Mouse (Mus musculus) gastrocnemius, postnatal 14 days (tissue): ENCODE measurements around the gene B3glct. TPM values are rescaled to one million over a fixed set of nuclear protein-coding genes. Genes with fewer than 3 reads are reported as not detected.

ENCODE experiments used
- DNase-seq: peaks from one replicate; pipeline ENCODE4 v3.0.0; 2021; ENCODE audit warnings: mixed read lengths
- intact Hi-C: fragments of 180-260 bp; cut with DNase I; formaldehyde crosslinking; loops from one replicate; pipeline ENCODE4 v1.15.1; 2025; ENCODE audit warnings: low total_unique reads
- total RNA-seq, 2 experiments: library from RNA; stranded (reverse); gene quantifications; 2 replicates each; pipeline ENCODE4 v1.2.3; 2021

The B3glct gene
- total RNA-seq, 2 experiments from 2014 or later, result 5.2 to 5.5 TPM

- intact Hi-C loops, result no loop called here
- DNase-seq, result no peak
Observed at GRCm38 (mm10) chr5:149740145-149740544, 62.1 kb downstream of the B3glct start.

DNA sequence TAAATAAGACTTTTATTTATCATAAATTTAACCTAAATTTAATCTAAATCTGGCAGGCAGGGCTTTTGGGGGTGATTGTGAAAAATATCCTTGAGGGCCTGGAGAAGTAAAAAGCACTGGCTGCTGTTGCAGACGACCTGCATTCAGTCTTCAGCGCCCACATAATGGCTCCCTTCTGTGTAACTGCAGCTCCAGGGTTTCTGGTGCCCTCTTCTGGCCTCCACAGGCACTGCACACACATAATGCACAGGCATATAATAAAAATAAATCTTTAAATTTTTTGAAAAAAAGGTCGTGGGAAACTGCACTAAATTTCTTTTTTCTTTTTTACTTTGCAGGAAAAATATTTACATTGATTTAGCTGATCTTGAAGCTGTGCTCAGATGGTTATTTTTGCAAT lies 62.7 kb downstream of the B3glct start:
- DNase-seq, result no peak
- intact Hi-C loops, result no loop called here

DNA sequence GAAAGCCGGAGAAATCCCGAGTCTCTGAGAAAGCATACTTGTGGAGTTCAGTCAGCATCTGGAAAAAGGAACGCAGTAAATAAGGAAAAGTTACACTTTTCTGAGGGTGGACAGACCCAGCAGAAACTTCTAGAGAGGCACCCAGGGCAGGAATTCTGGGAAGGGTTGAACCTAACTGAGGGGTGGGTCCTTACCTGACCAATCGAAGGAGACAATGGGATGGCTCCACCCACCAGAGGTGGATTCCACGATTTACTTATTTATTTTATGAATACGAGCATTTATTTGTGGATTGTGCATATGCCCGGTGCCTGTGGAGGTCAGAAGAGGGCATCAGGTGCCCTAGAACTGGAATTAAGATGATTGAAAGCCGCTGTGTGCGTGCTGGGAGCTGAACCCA lies 64.3 kb downstream of the B3glct start:
- intact Hi-C loops, result no loop called here
- DNase-seq, result no peak

DNA sequence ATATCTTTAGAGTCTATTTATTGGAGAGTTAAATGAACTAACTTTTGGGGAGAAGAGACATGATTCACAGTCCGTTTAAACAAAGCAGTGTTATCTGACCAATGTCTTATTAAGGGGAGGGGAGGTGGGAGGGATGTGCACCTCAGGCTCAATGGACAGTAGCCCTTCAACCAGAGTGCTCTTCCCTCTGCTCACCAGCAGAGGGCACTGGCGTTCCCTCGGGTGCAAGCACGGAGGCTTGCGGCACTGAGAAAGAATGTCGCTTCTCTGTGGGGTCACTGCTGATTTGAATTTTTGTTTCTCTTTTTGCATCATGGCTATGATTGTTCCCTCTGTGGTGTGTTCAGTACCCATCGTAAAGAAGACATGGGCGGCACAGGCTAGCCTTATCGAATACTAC lies 67.0 kb downstream of the B3glct start:
- intact Hi-C loops, result no loop called here
- DNase-seq, result no peak

- intact Hi-C loops, result no loop called here
- no peak for DNase-seq
Observed at GRCm38 (mm10) chr5:149748640-149749580, 70.9 kb downstream of the B3glct start.

DNA sequence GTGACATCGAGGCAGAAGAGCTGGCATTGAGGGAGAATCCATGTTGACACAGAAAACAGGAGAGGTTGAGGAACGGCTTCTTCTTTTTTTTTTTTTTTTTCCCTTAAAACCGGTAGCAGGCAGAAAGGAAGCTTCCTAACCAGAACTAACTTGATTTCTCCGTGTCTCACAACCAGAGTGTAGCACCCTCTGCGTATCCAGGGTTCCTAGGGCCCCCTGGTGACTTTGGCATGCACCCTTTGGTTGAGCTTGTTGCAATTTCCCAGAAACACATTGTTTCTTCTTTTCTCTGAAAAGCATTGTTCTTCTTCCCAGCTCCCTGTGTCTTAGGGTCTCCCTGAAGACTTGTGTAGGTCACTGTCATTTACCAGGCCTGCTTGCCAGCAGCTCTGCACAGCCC lies 73.8 kb downstream of the B3glct start:
- intact Hi-C loops, result no loop called here

GRCm38 (mm10) chr5:149753073-149753472 lies 75.0 kb downstream of the B3glct start:
- no peak for DNase-seq
- intact Hi-C loops, result no loop called here

More for the DNA sequence above, 73.8 kb downstream of the B3glct start:
- no peak for DNase-seq

GRCm38 (mm10) chr5:149767116-149767515 lies 89.1 kb downstream of the B3glct start:
- intact Hi-C loops, result no loop called here
- DNase-seq, result no peak

- DNase-seq, result no peak
- intact Hi-C loops, result no loop called here
Observed at GRCm38 (mm10) chr5:149767651-149768301, 89.7 kb downstream of the B3glct start.

DNA sequence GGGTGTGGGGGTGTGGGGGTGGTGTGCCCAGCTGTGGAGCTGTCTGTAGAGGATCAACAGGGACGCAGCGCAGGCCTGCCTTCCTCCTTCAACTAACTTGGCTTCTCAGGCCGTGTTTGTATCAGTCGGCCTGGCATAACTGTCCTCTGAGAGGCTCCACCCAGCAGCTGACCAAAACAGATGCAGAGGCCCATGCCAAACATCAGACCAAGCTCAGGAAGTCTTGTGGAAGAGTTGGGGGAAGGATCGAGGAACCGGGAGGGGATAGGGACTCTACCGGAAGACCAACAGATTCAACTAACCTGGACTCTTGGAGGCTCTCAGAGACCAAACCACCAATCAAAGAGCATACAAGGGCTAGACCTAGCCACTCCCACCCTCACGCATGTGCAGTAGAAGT lies 91.6 kb downstream of the B3glct start:
- no peak for DNase-seq
- intact Hi-C loops, result no loop called here

GRCm38 (mm10) chr5:149776038-149776437 lies 98.0 kb downstream of the B3glct start:
- DNase-seq, result no peak
- intact Hi-C loops, result no loop called here

DNA sequence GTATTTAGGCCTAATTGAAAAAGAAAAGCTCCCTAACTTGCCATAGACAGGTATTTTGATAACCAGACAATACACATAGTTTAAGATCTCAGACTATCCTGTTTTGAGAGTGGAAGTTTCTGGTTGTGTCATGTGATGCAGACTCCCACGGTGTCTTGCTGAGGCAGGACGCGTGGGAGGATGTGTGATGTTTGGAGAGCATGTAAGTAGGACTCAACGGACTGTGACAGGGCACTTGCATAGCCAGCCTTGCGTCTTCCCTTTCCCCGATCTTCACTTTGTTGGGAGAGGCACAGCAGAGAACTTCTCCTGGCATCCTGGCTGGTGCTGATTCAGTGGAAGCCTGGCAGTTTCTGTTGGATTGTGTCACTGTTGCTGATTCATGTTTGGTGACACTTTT lies 101.7 kb downstream of the B3glct start:
- intact Hi-C loops, result no loop called here
- no peak for DNase-seq

DNA sequence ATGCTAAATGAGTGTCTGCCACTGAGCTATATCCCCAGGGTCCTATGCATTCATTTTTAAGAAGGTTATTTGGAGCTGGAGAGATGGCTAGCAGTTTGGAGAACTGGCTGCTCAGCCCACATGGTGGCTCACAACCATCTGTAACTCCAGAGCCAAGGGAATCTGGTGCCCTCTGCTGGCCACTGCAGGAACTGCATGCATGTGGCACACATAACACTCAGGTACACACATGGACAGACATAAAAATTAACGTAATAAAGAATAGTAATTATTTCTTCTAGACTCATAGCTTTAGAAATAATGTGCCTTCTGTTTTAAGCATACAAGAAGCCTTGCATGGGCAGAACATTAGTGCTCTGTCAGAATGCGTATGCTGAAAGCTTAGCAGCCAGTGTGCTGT lies 102.4 kb downstream of the B3glct start:
- intact Hi-C loops, result no loop called here
- DNase-seq, result no peak

- intact Hi-C loops, result no loop called here
- DNase-seq, result no peak
Observed at GRCm38 (mm10) chr5:149790087-149790486, 112.1 kb downstream of the B3glct start.

DNA sequence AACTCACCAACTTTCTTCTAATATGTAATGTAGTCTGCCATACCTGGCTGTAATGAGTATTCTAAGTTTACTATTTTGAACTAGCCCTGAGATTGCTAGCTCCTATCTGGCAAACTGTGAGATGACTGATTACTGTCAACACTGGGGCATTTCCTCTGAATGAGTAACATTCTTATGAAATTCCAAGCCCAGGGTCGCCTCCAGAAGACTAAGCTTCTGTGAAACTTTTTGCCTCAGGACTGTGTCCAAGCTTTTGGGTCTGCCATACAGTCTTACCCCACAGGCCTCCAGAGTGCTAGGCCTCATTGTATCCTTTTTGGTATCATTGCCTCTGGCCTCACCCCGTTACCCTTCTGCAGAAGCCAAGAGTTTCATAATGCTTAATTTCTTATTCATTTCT lies 132.0 kb downstream of the B3glct start:
- DNase-seq, result no peak
- intact Hi-C loops, result no loop called here

- intact Hi-C loops, result no loop called here
Observed at GRCm38 (mm10) chr5:149811835-149812234, 133.8 kb downstream of the B3glct start.

More at GRCm38 (mm10) chr5:149811835-149812234, 133.8 kb downstream of the B3glct start:
- no peak for DNase-seq

Other genes with a start within 250 kb of the B3glct start
- gene Tex26, start 238.6 kb upstream of the B3glct start, total RNA-seq, result under 1 TPM in 1 of 2 experiments, not detected in 1; 0.39 TPM
- gene Wdr95, start 149.6 kb upstream of the B3glct start, total RNA-seq, result not detected
- 10 to 100 TPM; 36.1 to 39.7 TPM for gene Hsph1, start 41.9 kb upstream of the B3glct start, total RNA-seq